Comparison of ENCODE assay signal across 16 mouse cellular contexts in genomic region chr19:17289526-17289925, GRCm38 (mm10).
"Had no signal": no experiment of that assay in that cellular context is flagged by ENCODE, and none has a peak within 500 bp of the region (broad histone marks: within the 10 kb centered on the region; RNA-seq: fewer than 3 reads in every experiment).

No protein-coding gene starts in this region.

- H3K27me3 ChIP-seq: limb, embryonic 15.5 days; megakaryocyte, embryonic 14.5 days; midbrain, embryonic 15.5 days; neural tube, embryonic 13.5 days had no signal

- DNase-seq: kidney, postnatal 10 days; layer of hippocampus, adult 9-11 months; layer of hippocampus, postnatal 36 days; liver, embryonic 13.5 days; liver, postnatal 0 days; retina, postnatal 1 day; right cerebral cortex, postnatal 4 days; spleen, adult 18-20 months; thymus, adult 18-20 months; thymus, postnatal 14 days had no signal

- H3K9me3 ChIP-seq: limb, embryonic 15.5 days; liver, embryonic 13.5 days; megakaryocyte, embryonic 14.5 days; midbrain, embryonic 15.5 days; neural tube, embryonic 13.5 days had no signal

- ATAC-seq: liver, postnatal 0 days; midbrain, embryonic 15.5 days had no signal

- H3K9ac ChIP-seq: limb, embryonic 15.5 days; liver, embryonic 13.5 days; liver, postnatal 0 days; midbrain, embryonic 15.5 days; neural tube, embryonic 13.5 days had no signal

- H3K27ac ChIP-seq: limb, embryonic 15.5 days; liver, embryonic 13.5 days; macrophage; midbrain, embryonic 15.5 days; neural tube, embryonic 13.5 days had no signal

- H3K36me3 ChIP-seq: limb, embryonic 15.5 days; liver, embryonic 13.5 days; midbrain, embryonic 15.5 days; neural tube, embryonic 13.5 days had no signal

- H3K4me2 ChIP-seq: limb, embryonic 15.5 days; liver, embryonic 13.5 days; midbrain, embryonic 11.5 days; midbrain, embryonic 15.5 days; neural tube, embryonic 13.5 days had no signal

- H3K4me3 ChIP-seq: limb, embryonic 15.5 days; liver, embryonic 13.5 days; megakaryocyte, embryonic 14.5 days; midbrain, embryonic 15.5 days; neural tube, embryonic 13.5 days had no signal

- H3K4me1 ChIP-seq: limb, embryonic 15.5 days; liver, embryonic 13.5 days; midbrain, embryonic 15.5 days; neural tube, embryonic 13.5 days had no signal
